Mouse (Mus musculus) CH12.LX (cell line): ENCODE results near the gene Gm20458.

Experiments
- BHLHE40 ChIP-seq: IDR thresholded peaks from 2 replicates; pipeline ENCODE4 v1.6.1; 2011; ENCODE audit warnings: mild to moderate bottlenecking, low read depth, low read length, improper control_type of control experiment
- CTCF ChIP-seq, 2 experiments: IDR thresholded peaks in 1 of 2; conservative IDR thresholded peaks in 1 of 2; 2 replicates each; pipeline ENCODE4 v1.5.1; 2011 to 2012; ENCODE audit warnings: low read depth in 2 of 2, low read length in 2 of 2, improper control_type of control experiment in 1 of 2, inconsistent platforms in 1 of 2, mild to moderate bottlenecking in 1 of 2, moderate library complexity in 1 of 2
- HCFC1 ChIP-seq: IDR thresholded peaks from 2 replicates; pipeline ENCODE4 v1.6.1; 2012; ENCODE audit warnings: low read depth, mild to moderate bottlenecking, inconsistent platforms, low read length, improper control_type of control experiment
- JUND ChIP-seq: conservative IDR thresholded peaks from 2 replicates; pipeline ENCODE4 v1.6.1; 2011; ENCODE audit warnings: low read depth, low read length, improper control_type of control experiment
- POLR2A ChIP-seq: IDR thresholded peaks from 2 replicates; pipeline ENCODE4 v1.6.1; 2011; ENCODE audit warnings: low read depth, mild to moderate bottlenecking, improper control_type of control experiment, low read length
- SIN3A ChIP-seq: IDR thresholded peaks from 2 replicates; pipeline ENCODE4 v1.6.1; 2012; ENCODE audit warnings: low read length, improper control_type of control experiment, inconsistent platforms

DNA sequence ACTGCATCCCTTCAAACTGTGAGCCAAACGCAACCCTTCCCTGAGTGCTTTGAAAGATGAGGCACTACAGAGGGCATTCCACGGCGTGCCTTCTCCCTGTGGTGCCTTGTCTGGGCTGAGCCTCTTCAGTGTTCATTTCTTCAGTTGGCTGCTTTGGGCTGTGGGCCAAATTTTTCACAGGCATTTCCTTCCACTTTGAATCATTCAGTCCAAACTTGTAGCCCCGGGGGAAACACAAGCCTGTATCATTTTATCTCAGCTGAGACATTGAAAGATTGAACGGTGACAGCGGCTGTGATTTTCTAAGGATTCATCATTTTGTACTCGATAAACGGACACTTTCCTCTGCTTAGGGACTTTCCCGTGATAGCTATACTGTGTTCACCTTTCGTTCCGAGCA, 55.8 kb downstream of the Gm20458 start:
- TF ChIP-seq HCFC1 (no peak), POLR2A (no peak), BHLHE40 (no peak), JUND (no peak), CTCF (conservative IDR thresholded peaks at IDR 0.05 in 1 of 2, IDR thresholded peaks at IDR 0.05 in 1 of 2; ENCODE audit: low read depth in 2 of 2, low read length in 2 of 2) (no peak), SIN3A (no peak)
